Mouse (Mus musculus): ENCODE results near the gene Lcor.

DNA sequence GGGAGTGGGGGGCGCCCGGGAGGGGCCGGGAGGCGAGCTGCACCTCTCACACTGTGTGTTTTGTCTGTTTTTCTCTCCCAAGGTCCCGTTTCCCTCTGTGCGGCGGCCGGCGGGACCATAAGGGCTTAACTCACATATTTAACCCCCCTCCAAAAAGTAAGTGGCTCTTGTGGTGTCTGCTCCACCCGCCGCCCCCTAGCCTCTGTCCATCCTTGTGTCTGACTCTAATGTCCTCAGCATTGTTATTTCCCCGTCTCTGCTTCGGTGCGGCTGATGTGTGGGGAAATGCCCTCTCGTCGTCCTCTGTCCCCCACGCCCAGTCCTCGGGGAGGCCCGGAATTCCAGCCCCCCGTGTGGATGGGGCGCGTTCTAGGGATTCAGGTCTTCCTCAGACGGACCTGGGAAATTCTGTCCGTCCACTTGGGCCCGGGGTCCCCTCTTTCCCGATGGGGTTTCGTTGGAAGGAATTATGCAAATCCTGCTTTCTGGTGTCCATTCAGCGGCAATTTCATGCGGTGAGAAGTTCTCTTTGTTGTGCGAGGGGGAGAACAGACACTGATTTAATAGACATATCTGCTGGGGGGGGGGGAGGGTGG is 1.1 kb downstream of the Lcor start:
- TF ChIP-seq CTCF (IDR thresholded peaks at IDR 0.05; ENCODE audit: borderline replicate concordance, insufficient read depth, low read depth, low read length), result no peak
- no peak for TF ChIP-seq POLR2A (IDR thresholded peaks at IDR 0.05; ENCODE audit: borderline replicate concordance, insufficient read depth, low read length)
